Mouse (Mus musculus) right cerebral cortex, postnatal 36 days (tissue): ENCODE data around the gene Tpp2.
A peak's percentile ranks its signal among the peaks of the same experiment; 100 is the strongest.
"Not testable (repeated sequence)": the region's sequence is repeated elsewhere in the genome, so short reads cannot be mapped to it uniquely, and the experiment has no call there.

Experiments used
- DNase-seq, 2 experiments: peaks; one replicate each; pipeline ENCODE4 v3.0.0; 2022; ENCODE audit warnings: low spot score in 2 of 2, mixed read lengths in 1 of 2

The Tpp2 gene

GRCm38 (mm10) chr1:43933488-43934415, at the start of gene Tpp2:
TSS of gene Tpp2 (plus strand) at chr1:43933647.
- peak; percentile 98 to 99 for DNase-seq

- not testable (repeated sequence) for DNase-seq
Measured at GRCm38 (mm10) chr1:43888358-43888757, 45.1 kb upstream of the Tpp2 start.

GRCm38 (mm10) chr1:43895742-43896141, 37.7 kb upstream of the Tpp2 start:
- no peak for DNase-seq

- no peak for DNase-seq
Measured at GRCm38 (mm10) chr1:43897131-43897530, 36.3 kb upstream of the Tpp2 start.

- DNase-seq, result no peak
Measured at GRCm38 (mm10) chr1:43897987-43898386, 35.5 kb upstream of the Tpp2 start.

- peak; percentile 52 to 56 for DNase-seq
Measured at GRCm38 (mm10) chr1:43898991-43899714, 34.3 kb upstream of the Tpp2 start.

GRCm38 (mm10) chr1:43902417-43902816, 31.0 kb upstream of the Tpp2 start:
- DNase-seq, result no peak

- DNase-seq, result no peak
Measured at GRCm38 (mm10) chr1:43902855-43903254, 30.6 kb upstream of the Tpp2 start.

- DNase-seq, result no peak
Measured at GRCm38 (mm10) chr1:43915428-43915827, 18.0 kb upstream of the Tpp2 start.

GRCm38 (mm10) chr1:43916854-43917253, 16.6 kb upstream of the Tpp2 start:
- DNase-seq, result no peak

- DNase-seq, result no peak
Measured at GRCm38 (mm10) chr1:43934416-43934810, 966 bp downstream of the Tpp2 start.

GRCm38 (mm10) chr1:43939310-43939709, 5.9 kb downstream of the Tpp2 start:
- no peak for DNase-seq

- no peak for DNase-seq
Measured at GRCm38 (mm10) chr1:43941476-43942217, 8.2 kb downstream of the Tpp2 start.

GRCm38 (mm10) chr1:43942814-43943213, 9.4 kb downstream of the Tpp2 start:
- DNase-seq, result no peak

GRCm38 (mm10) chr1:43953679-43954078, 20.2 kb downstream of the Tpp2 start:
- DNase-seq, result no peak

- no peak for DNase-seq
Measured at GRCm38 (mm10) chr1:43964381-43964780, 30.9 kb downstream of the Tpp2 start.

GRCm38 (mm10) chr1:43966756-43967155, 33.3 kb downstream of the Tpp2 start:
- DNase-seq, result no peak

GRCm38 (mm10) chr1:43969361-43969760, 35.9 kb downstream of the Tpp2 start:
- no peak for DNase-seq

GRCm38 (mm10) chr1:43971089-43971488, 37.6 kb downstream of the Tpp2 start:
- DNase-seq, result no peak

GRCm38 (mm10) chr1:43996914-43997589, 63.6 kb downstream of the Tpp2 start:
- no peak for DNase-seq

- no peak for DNase-seq
Measured at GRCm38 (mm10) chr1:44004513-44004912, 71.1 kb downstream of the Tpp2 start.
